Mouse (Mus musculus) lung, postnatal 14 days (tissue): ENCODE measurements at regions not wholly inside any gene's neighbourhood (a gene's known extent, or its start where the extent isn't known, plus 50 kb on each side); places are given as distances from the start of the nearest gene placed in this dataset.

Experiments
- DNase-seq: peaks from one replicate; pipeline ENCODE4 v3.0.0; 2021

- no peak for DNase-seq
These were observed 1222.2 kb upstream of the A1bg start for GRCm38 (mm10) chr15:62144776-62145564.

- DNase-seq: no peak
These were observed 1217.0 kb upstream of the A1bg start for GRCm38 (mm10) chr15:62139859-62140258.

GRCm38 (mm10) chr15:62139192-62139591 is 1216.4 kb upstream of the A1bg start:
- peak; percentile 27 for DNase-seq

- no peak for DNase-seq
These were observed 1215.9 kb upstream of the A1bg start for GRCm38 (mm10) chr15:62138701-62139100.

- DNase-seq: peak; percentile 17
These were observed 1214.3 kb upstream of the A1bg start for GRCm38 (mm10) chr15:62136932-62137594.

GRCm38 (mm10) chr15:62134835-62135234 is 1212.0 kb upstream of the A1bg start:
- DNase-seq: peak; percentile 9

- DNase-seq: no peak
These were observed 1211.5 kb upstream of the A1bg start for GRCm38 (mm10) chr15:62134308-62134707.

- peak; percentile 28 for DNase-seq
These were observed 1210.1 kb upstream of the A1bg start for GRCm38 (mm10) chr15:62132895-62133294.

- DNase-seq: no peak
These were observed 1208.9 kb upstream of the A1bg start for GRCm38 (mm10) chr15:62131686-62132085.

- DNase-seq: no peak
These were observed 1207.7 kb upstream of the A1bg start for GRCm38 (mm10) chr15:62130530-62130929.

GRCm38 (mm10) chr15:62128546-62129212 is 1205.9 kb upstream of the A1bg start:
- no peak for DNase-seq

- no peak for DNase-seq
These were observed 1204.9 kb upstream of the A1bg start for GRCm38 (mm10) chr15:62127602-62128158.

GRCm38 (mm10) chr15:62125718-62126117 is 1202.9 kb upstream of the A1bg start:
- no peak for DNase-seq

- no peak for DNase-seq
These were observed 1200.9 kb upstream of the A1bg start for GRCm38 (mm10) chr15:62123756-62124155.

GRCm38 (mm10) chr15:62122265-62123023 is 1199.6 kb upstream of the A1bg start:
- no peak for DNase-seq

- no peak for DNase-seq
These were observed 1198.9 kb upstream of the A1bg start for GRCm38 (mm10) chr15:62121696-62122095.

- DNase-seq: no peak
These were observed 1197.9 kb upstream of the A1bg start for GRCm38 (mm10) chr15:62120735-62121134.

- no peak for DNase-seq
These were observed 1196.2 kb upstream of the A1bg start for GRCm38 (mm10) chr15:62118997-62119396.

- DNase-seq: no peak
These were observed 1193.4 kb upstream of the A1bg start for GRCm38 (mm10) chr15:62116184-62116583.

- no peak for DNase-seq
These were observed 1192.0 kb upstream of the A1bg start for GRCm38 (mm10) chr15:62114815-62115214.

- no peak for DNase-seq
These were observed 1189.3 kb upstream of the A1bg start for GRCm38 (mm10) chr15:62112151-62112550.

- DNase-seq: no peak
These were observed 1185.2 kb upstream of the A1bg start for GRCm38 (mm10) chr15:62107976-62108375.

- DNase-seq: peak; percentile 90
These were observed 1183.7 kb upstream of the A1bg start for GRCm38 (mm10) chr15:62106518-62106975.
